ENCODE assay signal across 17 mouse cellular contexts in genomic region chr14:98626476-98626875, GRCm38 (mm10).
DNase-seq lines count a peak whose midpoint lies in the region; ATAC-seq and TF ChIP-seq lines count a peak whose summit lies in the region.
"Had no signal": no experiment of that assay in that cellular context is flagged by ENCODE, and none has a peak within 500 bp of the region (broad histone marks: within the 10 kb centered on the region; RNA-seq: fewer than 3 reads in every experiment).

No protein-coding gene starts in this region.

- H3K36me3 ChIP-seq in heart, embryonic 13.5 days, result no peaks in the 10 kb centered on the region
- no peaks in the 10 kb centered on the region for H3K36me3 ChIP-seq in heart, adult 2 months (ENCODE audit: control insufficient read depth, insufficient read depth, low read length)
- H3K36me3 ChIP-seq in lung, embryonic 15.5 days, result no peaks in the 10 kb centered on the region
- H3K36me3 ChIP-seq in embryonic facial prominence, embryonic 12.5 days, result no peaks in the 10 kb centered on the region
- H3K36me3 ChIP-seq: embryonic facial prominence, embryonic 13.5 days; hindbrain, embryonic 15.5 days; liver, embryonic 13.5 days had no signal

- ATAC-seq in heart, embryonic 13.5 days (ENCODE audit: extremely low read depth, insufficient number of reproducible peaks, low FRiP score, low TSS enrichment), result no peak
- peak; percentile 62; the same call in 1 of the 2 replicates for ATAC-seq in lung, embryonic 15.5 days (ENCODE audit: borderline replicate concordance, extremely low read depth, low FRiP score, low TSS enrichment)
- ATAC-seq in embryonic facial prominence, embryonic 12.5 days (ENCODE audit: insufficient number of reproducible peaks, insufficient read depth, low FRiP score, low TSS enrichment), result 0 out of 2 replicates have a peak, but pooled peaks have one; percentile 47
- ATAC-seq: CD4-positive, CD25-positive, alpha-beta regulatory T cell, adult 4 months had no signal

- H3K4me3 ChIP-seq in heart, embryonic 13.5 days, result peak overlapping the region; percentile 26
- H3K4me3 ChIP-seq in heart, adult 2 months, result no peak overlapping the region
- no peak overlapping the region for H3K4me3 ChIP-seq in lung, embryonic 15.5 days
- H3K4me3 ChIP-seq in embryonic facial prominence, embryonic 12.5 days, result no peak overlapping the region
- H3K4me3 ChIP-seq: embryonic facial prominence, embryonic 13.5 days; hindbrain, embryonic 15.5 days; left cerebral cortex, adult 2 months; liver, embryonic 13.5 days had no signal

- H3K27ac ChIP-seq in heart, embryonic 13.5 days (replicated peaks), result peak overlapping the region; percentile 48; the same call in 1 of the 2 replicates
- H3K27ac ChIP-seq in heart, adult 2 months, result no peak overlapping the region
- H3K27ac ChIP-seq in lung, embryonic 15.5 days, result peak overlapping the region; percentile 2; the same call in 1 of the 2 replicates
- H3K27ac ChIP-seq in embryonic facial prominence, embryonic 12.5 days, result no peak overlapping the region
- H3K27ac ChIP-seq: embryonic facial prominence, embryonic 13.5 days; hindbrain, embryonic 15.5 days; left cerebral cortex, adult 2 months; liver, embryonic 13.5 days; stomach, postnatal 0 days had no signal

- H3K9me3 ChIP-seq in heart, embryonic 13.5 days, result no peaks in the 10 kb centered on the region
- H3K9me3 ChIP-seq in lung, embryonic 15.5 days, result no peaks in the 10 kb centered on the region
- no peaks in the 10 kb centered on the region for H3K9me3 ChIP-seq in embryonic facial prominence, embryonic 12.5 days
- H3K9me3 ChIP-seq: embryonic facial prominence, embryonic 13.5 days; hindbrain, embryonic 15.5 days; liver, embryonic 13.5 days had no signal

- no peak for TF ChIP-seq EP300 in heart, adult 2 months (IDR thresholded peaks at IDR 0.05; ENCODE audit: insufficient read depth, low read depth, low read length)

- TF ChIP-seq POLR2A in heart, adult 2 months (IDR thresholded peaks at IDR 0.05; ENCODE audit: insufficient read depth, low read depth, low read length), result no peak

- 21% methylated on average over 7 of the region's 7 CpGs for WGBS in heart, embryonic 13.5 days
- WGBS in heart, adult 2 months, result 17% methylated on average over 7 of the region's 7 CpGs
- WGBS in lung, embryonic 15.5 days, result 35% methylated on average over 7 of the region's 7 CpGs
- WGBS in embryonic facial prominence, embryonic 12.5 days, result 48% methylated on average over 7 of the region's 7 CpGs

- peaks cover 11% of the 10 kb centered on the region for H3K4me1 ChIP-seq in heart, embryonic 13.5 days
- H3K4me1 ChIP-seq in heart, adult 2 months (ENCODE audit: control insufficient read depth, insufficient read depth, low read length), result no peaks in the 10 kb centered on the region
- 0 out of 2 replicates have a peak, but pooled peaks cover 3% of the 10 kb centered on the region for H3K4me1 ChIP-seq in lung, embryonic 15.5 days
- no peaks in the 10 kb centered on the region for H3K4me1 ChIP-seq in embryonic facial prominence, embryonic 12.5 days
- H3K4me1 ChIP-seq: embryonic facial prominence, embryonic 13.5 days; hindbrain, embryonic 15.5 days; liver, embryonic 13.5 days had no signal

- intact Hi-C loops in heart, adult 2 months (cut with DNase I), result no loop called here

- H3K4me2 ChIP-seq in heart, embryonic 13.5 days, result peak overlapping the region; percentile 59
- H3K4me2 ChIP-seq in lung, embryonic 15.5 days, result no peak overlapping the region
- no peak overlapping the region for H3K4me2 ChIP-seq in embryonic facial prominence, embryonic 12.5 days (replicated peaks)
- H3K4me2 ChIP-seq: embryonic facial prominence, embryonic 13.5 days; hindbrain, embryonic 15.5 days; liver, embryonic 13.5 days had no signal

- no peak for DNase-seq in heart, adult 2 months
- no peak for DNase-seq in lung, adult 18-20 months
- peak; percentile 83 for DNase-seq in Muller cell, postnatal 12 days (ENCODE audit: inconsistent ontology term)
- DNase-seq in gastrocnemius, adult 18-20 months (ENCODE audit: low spot score), result no peak
- no peak for DNase-seq in urinary bladder, postnatal 10 days (ENCODE audit: low spot score)
- DNase-seq: cerebellum, postnatal 36 days; kidney, adult 11 months; liver, embryonic 13.5 days; thymus, postnatal 14 days had no signal

- H3K9ac ChIP-seq in heart, embryonic 13.5 days, result 0 out of 2 replicates have a peak overlapping the region, but pooled peaks have one; percentile 10
- no peak overlapping the region for H3K9ac ChIP-seq in heart, adult 2 months (ENCODE audit: low read depth, low read length)
- no peak overlapping the region for H3K9ac ChIP-seq in lung, embryonic 15.5 days
- H3K9ac ChIP-seq in embryonic facial prominence, embryonic 12.5 days, result no peak overlapping the region
- H3K9ac ChIP-seq: embryonic facial prominence, embryonic 13.5 days; hindbrain, embryonic 15.5 days; liver, embryonic 13.5 days had no signal

- no peaks in the 10 kb centered on the region for H3K27me3 ChIP-seq in heart, embryonic 13.5 days (replicated peaks)
- H3K27me3 ChIP-seq in heart, adult 2 months (ENCODE audit: control insufficient read depth, insufficient read depth, low read length), result no peaks in the 10 kb centered on the region
- H3K27me3 ChIP-seq in lung, embryonic 15.5 days, result no peaks in the 10 kb centered on the region
- no peaks in the 10 kb centered on the region for H3K27me3 ChIP-seq in embryonic facial prominence, embryonic 12.5 days
- H3K27me3 ChIP-seq: embryonic facial prominence, embryonic 13.5 days; hindbrain, embryonic 15.5 days; liver, embryonic 13.5 days had no signal

- no peaks in the 10 kb centered on the region for H3K79me2 ChIP-seq in heart, adult 2 months (replicated peaks; ENCODE audit: control insufficient read depth, insufficient read depth, low read length)

- TF ChIP-seq CTCF in heart, adult 2 months (IDR thresholded peaks at IDR 0.05), result no peak

Comparison
In these comparisons a context has a peak if more than half of its experiments do, and no peak if none do; other contexts are left out.
1. H3K27ac ChIP-seq: peak in heart, embryonic 13.5 days (single experiment) and lung, embryonic 15.5 days (single experiment); none in heart, adult 2 months (single experiment) and embryonic facial prominence, embryonic 12.5 days (single experiment).